ENCODE assay signal across 29 mouse cellular contexts in the genomic region with DNA sequence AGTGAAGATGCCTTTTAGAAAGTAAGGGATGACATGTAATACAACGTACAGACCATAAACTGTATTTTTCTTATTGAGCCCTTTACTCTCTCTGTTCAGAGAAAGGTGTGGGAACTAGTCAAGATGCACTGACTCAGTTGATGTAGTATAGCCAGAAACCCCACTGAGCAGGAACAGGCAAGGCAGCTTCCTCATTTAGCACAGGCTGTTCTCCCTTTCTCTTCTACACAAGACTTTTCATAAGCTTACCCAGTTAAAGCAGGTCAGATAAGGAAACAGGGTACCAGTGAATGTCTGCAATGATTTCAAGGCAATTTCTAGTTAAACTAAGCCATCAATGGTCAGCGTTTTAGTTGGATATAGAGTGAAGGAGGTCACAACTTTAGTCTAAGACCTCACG. TPM values are rescaled to one million over a fixed set of nuclear protein-coding genes. Genes with fewer than 3 reads are reported as not detected.
DNase-seq lines count a peak whose midpoint lies in the region; ATAC-seq lines count a peak whose summit lies in the region.
"Had no signal": no experiment of that assay in that cellular context is flagged by ENCODE, and none has a peak within 500 bp of the region (broad histone marks: within the 10 kb centered on the region; RNA-seq: fewer than 3 reads in every experiment).

No protein-coding gene starts in this region.

- no peak overlapping the region for H3K4me3 ChIP-seq in heart, embryonic 11.5 days (ENCODE audit: low read depth, low read length)
- no peak overlapping the region for H3K4me3 ChIP-seq in forebrain, embryonic 11.5 days (ENCODE audit: low read depth, low read length)
- H3K4me3 ChIP-seq: forebrain, embryonic 10.5 days; hindbrain, embryonic 13.5 days; stomach, embryonic 15.5 days had no signal

- no peak overlapping the region for H3K4me2 ChIP-seq in heart, embryonic 11.5 days
- no peak overlapping the region for H3K4me2 ChIP-seq in forebrain, embryonic 11.5 days (ENCODE audit: low read depth, low read length, severe bottlenecking)
- H3K4me2 ChIP-seq: hindbrain, embryonic 13.5 days; stomach, embryonic 15.5 days had no signal

- no peaks in the 10 kb centered on the region for H3K27me3 ChIP-seq in heart, embryonic 11.5 days (ENCODE audit: control insufficient read depth, insufficient read depth, low read length)
- no peaks in the 10 kb centered on the region for H3K27me3 ChIP-seq in forebrain, embryonic 11.5 days (ENCODE audit: control insufficient read depth, insufficient read depth, low read length)
- H3K27me3 ChIP-seq: hindbrain, embryonic 13.5 days; stomach, embryonic 15.5 days had no signal

- H3K36me3 ChIP-seq in heart, embryonic 11.5 days (ENCODE audit: control insufficient read depth, insufficient read depth, low read length) = no peaks in the 10 kb centered on the region
- no peaks in the 10 kb centered on the region for H3K36me3 ChIP-seq in forebrain, embryonic 11.5 days (ENCODE audit: control insufficient read depth, insufficient read depth, low read length)
- H3K36me3 ChIP-seq: forebrain, embryonic 10.5 days; hindbrain, embryonic 13.5 days; stomach, embryonic 15.5 days had no signal

- WGBS in heart, embryonic 11.5 days (ENCODE audit: insufficient replicate concordance) = 70% methylated on average over 3 of the region's 3 CpGs
- WGBS in forebrain, embryonic 11.5 days = 81% methylated on average over 3 of the region's 3 CpGs

- no peak overlapping the region for H3K9ac ChIP-seq in heart, embryonic 11.5 days (ENCODE audit: low read depth, low read length)
- H3K9ac ChIP-seq in forebrain, embryonic 11.5 days (ENCODE audit: low read length) = no peak overlapping the region
- H3K9ac ChIP-seq: hindbrain, embryonic 13.5 days; stomach, embryonic 15.5 days had no signal

- peak overlapping the region; percentile 75 for H3K27ac ChIP-seq in heart, embryonic 11.5 days (ENCODE audit: low read depth, low read length)
- no peak overlapping the region for H3K27ac ChIP-seq in forebrain, embryonic 11.5 days (ENCODE audit: low read depth, low read length)
- H3K27ac ChIP-seq: forebrain, embryonic 10.5 days; hindbrain, embryonic 13.5 days; stomach, embryonic 15.5 days had no signal

- no peaks in the 10 kb centered on the region for H3K4me1 ChIP-seq in heart, embryonic 11.5 days (ENCODE audit: control insufficient read depth, insufficient read depth, low read length)
- no peaks in the 10 kb centered on the region for H3K4me1 ChIP-seq in forebrain, embryonic 11.5 days (replicated peaks; ENCODE audit: control insufficient read depth, insufficient read depth, low read length)
- H3K4me1 ChIP-seq: forebrain, embryonic 10.5 days; hindbrain, embryonic 13.5 days; stomach, embryonic 15.5 days had no signal

- no peaks in the 10 kb centered on the region for H3K9me3 ChIP-seq in heart, embryonic 11.5 days (replicated peaks; ENCODE audit: control insufficient read depth, low read length)
- H3K9me3 ChIP-seq in forebrain, embryonic 11.5 days (ENCODE audit: control insufficient read depth, low read length) = no peaks in the 10 kb centered on the region
- H3K9me3 ChIP-seq: forebrain, embryonic 10.5 days; hindbrain, embryonic 13.5 days; stomach, embryonic 15.5 days had no signal

- no peak for ATAC-seq in heart, embryonic 11.5 days (replicated peaks; ENCODE audit: insufficient number of reproducible peaks, low FRiP score, low TSS enrichment)
- peak; percentile 39 to 63; a peak in 3 of 4 replicates for ATAC-seq in hematopoietic stem cell, adult 5-6 weeks (replicated peaks in 1 of 2; ENCODE audit: insufficient read depth in 1 of 2, low FRiP score in 2 of 2, low TSS enrichment in 1 of 2, low read depth in 1 of 2, poor library complexity in 2 of 2, severe bottlenecking in 2 of 2)
- peak; percentile 67 for ATAC-seq in megakaryocyte, adult 5-6 weeks (ENCODE audit: poor library complexity, severe bottlenecking)
- no peak for ATAC-seq in inflammation-experienced regulatory T-cells, adult 6 months
- ATAC-seq in forebrain, embryonic 11.5 days (replicated peaks; ENCODE audit: low FRiP score) = no peak
- ATAC-seq: midbrain, embryonic 16.5 days had no signal

- no peak for DNase-seq in heart, adult 11 months
- peak; percentile 89 for DNase-seq in MEL-GATA-1-ER (ENCODE audit: extremely low read depth, low read depth)
- no peak for DNase-seq in forebrain, embryonic 11.5 days (ENCODE audit: low spot score)
- DNase-seq in spleen, postnatal 14 days (ENCODE audit: low spot score in 2 of 2) = no peak
- DNase-seq: cerebellum, adult 11 months; cerebellum, postnatal 10 days; layer of hippocampus, postnatal 36 days; right cerebral cortex, postnatal 14 days; thymus, adult 18-20 months had no signal

RNA-seq across cellular contexts. Expression of gene Hbb-y, which starts 8.5 kb away (rescaled TPM):
- polyA plus RNA-seq in heart, embryonic 11.5 days (2014; fragmentation: Nextera tagmentation; extraction: Ambion mirVana) = 35,401 and 41,924 TPM in 2 replicates
- not detected in 2 replicates for total RNA-seq in hematopoietic stem cell, adult 5-6 weeks (2017)
- not detected in 2 replicates for total RNA-seq in megakaryocyte, adult 5-6 weeks (2015)
- total RNA-seq in megakaryocyte, adult 5-6 weeks (2017) = not detected in 2 replicates
- not detected for polyA plus RNA-seq in inflammation-experienced regulatory T-cells, adult 6 months (2017; shearing (Covaris generic))
- 10,747 and 11,615 TPM in 2 replicates for polyA plus RNA-seq in forebrain, embryonic 11.5 days (2014; fragmentation: Nextera tagmentation; extraction: Ambion mirVana)
- total RNA-seq: adrenal gland, adult 8-10 months; gastrocnemius, adult 18-20 months; layer of hippocampus, postnatal 36 days; left cerebral cortex, postnatal 36 days; liver, adult 2 months; megakaryocyte-erythroid progenitor cell, adult 5-6 weeks; neutrophil, adult 5-6 weeks had no signal
- polyA plus RNA-seq: gonadal fat pad, adult 2 months; large intestine, adult 2 months; liver, adult 2 months had no signal

RNA-seq across cellular contexts. Expression of gene Hbb-bh1, which starts 18.6 kb away (rescaled TPM):
- polyA plus RNA-seq in heart, embryonic 11.5 days (2014; fragmentation: Nextera tagmentation; extraction: Ambion mirVana) = 7,786 and 8,740 TPM in 2 replicates
- total RNA-seq in hematopoietic stem cell, adult 5-6 weeks (2017) = not detected in 2 replicates
- total RNA-seq in megakaryocyte, adult 5-6 weeks (2015) = not detected in 2 replicates
- total RNA-seq in megakaryocyte, adult 5-6 weeks (2017) = not detected in 2 replicates
- not detected for polyA plus RNA-seq in inflammation-experienced regulatory T-cells, adult 6 months (2017; shearing (Covaris generic))
- 2,356 and 2,804 TPM in 2 replicates for polyA plus RNA-seq in forebrain, embryonic 11.5 days (2014; fragmentation: Nextera tagmentation; extraction: Ambion mirVana)
- total RNA-seq: adrenal gland, adult 8-10 months; gastrocnemius, adult 18-20 months; layer of hippocampus, postnatal 36 days; left cerebral cortex, postnatal 36 days; liver, adult 2 months; megakaryocyte-erythroid progenitor cell, adult 5-6 weeks; neutrophil, adult 5-6 weeks had no signal
- polyA plus RNA-seq: gonadal fat pad, adult 2 months; heart, postnatal 0 days; large intestine, adult 2 months; liver, adult 2 months; midbrain, embryonic 16.5 days had no signal

RNA-seq across cellular contexts. Expression of gene Hbb-bh2, which starts 21.2 kb away (rescaled TPM):
- polyA plus RNA-seq in heart, embryonic 11.5 days (2014; fragmentation: Nextera tagmentation; extraction: Ambion mirVana) = 0.31 TPM in 1 of 2 replicates, not detected in the other
- total RNA-seq in hematopoietic stem cell, adult 5-6 weeks (2017) = not detected in 2 replicates
- total RNA-seq in megakaryocyte, adult 5-6 weeks (2015) = not detected in 2 replicates
- total RNA-seq in megakaryocyte, adult 5-6 weeks (2017) = not detected in 2 replicates
- polyA plus RNA-seq in inflammation-experienced regulatory T-cells, adult 6 months (2017; shearing (Covaris generic)) = not detected
- polyA plus RNA-seq in forebrain, embryonic 11.5 days (2014; fragmentation: Nextera tagmentation; extraction: Ambion mirVana) = not detected in 2 replicates
- total RNA-seq: adrenal gland, adult 8-10 months; gastrocnemius, adult 18-20 months; layer of hippocampus, postnatal 36 days; left cerebral cortex, postnatal 36 days; liver, adult 2 months; megakaryocyte-erythroid progenitor cell, adult 5-6 weeks; neutrophil, adult 5-6 weeks had no signal
- polyA plus RNA-seq: embryonic facial prominence, embryonic 14.5 days; gonadal fat pad, adult 2 months; heart, postnatal 0 days; hindbrain, embryonic 13.5 days; intestine, embryonic 14.5 days; kidney, embryonic 16.5 days; large intestine, adult 2 months; liver, adult 2 months; midbrain, embryonic 16.5 days; stomach, embryonic 15.5 days had no signal

RNA-seq across cellular contexts. Expression of gene Olfr66, which starts 24.5 kb away (rescaled TPM):
- not detected in 2 replicates for polyA plus RNA-seq in heart, embryonic 11.5 days (2014; fragmentation: Nextera tagmentation; extraction: Ambion mirVana)
- not detected in 2 replicates for total RNA-seq in hematopoietic stem cell, adult 5-6 weeks (2017)
- not detected in 2 replicates for total RNA-seq in megakaryocyte, adult 5-6 weeks (2015)
- not detected in 2 replicates for total RNA-seq in megakaryocyte, adult 5-6 weeks (2017)
- not detected for polyA plus RNA-seq in inflammation-experienced regulatory T-cells, adult 6 months (2017; shearing (Covaris generic))
- polyA plus RNA-seq in forebrain, embryonic 11.5 days (2014; fragmentation: Nextera tagmentation; extraction: Ambion mirVana) = not detected in 2 replicates
- total RNA-seq: adrenal gland, adult 8-10 months; gastrocnemius, adult 18-20 months; layer of hippocampus, postnatal 36 days; left cerebral cortex, postnatal 36 days; liver, adult 2 months; megakaryocyte-erythroid progenitor cell, adult 5-6 weeks had no signal
- polyA plus RNA-seq: embryonic facial prominence, embryonic 14.5 days; forebrain, embryonic 10.5 days; gonadal fat pad, adult 2 months; heart, postnatal 0 days; hindbrain, embryonic 13.5 days; intestine, embryonic 14.5 days; kidney, embryonic 16.5 days; large intestine, adult 2 months; liver, adult 2 months; midbrain, embryonic 16.5 days; stomach, embryonic 15.5 days had no signal

RNA-seq across cellular contexts. Expression of gene Olfr64, which starts 32.8 kb away (rescaled TPM):
- polyA plus RNA-seq in heart, embryonic 11.5 days (2014; fragmentation: Nextera tagmentation; extraction: Ambion mirVana) = not detected in 2 replicates
- not detected in 2 replicates for total RNA-seq in hematopoietic stem cell, adult 5-6 weeks (2017)
- total RNA-seq in megakaryocyte, adult 5-6 weeks (2015) = not detected in 2 replicates
- total RNA-seq in megakaryocyte, adult 5-6 weeks (2017) = not detected in 2 replicates
- polyA plus RNA-seq in inflammation-experienced regulatory T-cells, adult 6 months (2017; shearing (Covaris generic)) = not detected
- polyA plus RNA-seq in forebrain, embryonic 11.5 days (2014; fragmentation: Nextera tagmentation; extraction: Ambion mirVana) = not detected in 2 replicates
- total RNA-seq: adrenal gland, adult 8-10 months; gastrocnemius, adult 18-20 months; layer of hippocampus, postnatal 36 days; left cerebral cortex, postnatal 36 days; liver, adult 2 months; megakaryocyte-erythroid progenitor cell, adult 5-6 weeks; neutrophil, adult 5-6 weeks had no signal
- polyA plus RNA-seq: embryonic facial prominence, embryonic 14.5 days; forebrain, embryonic 10.5 days; gonadal fat pad, adult 2 months; heart, postnatal 0 days; hindbrain, embryonic 13.5 days; intestine, embryonic 14.5 days; kidney, embryonic 16.5 days; large intestine, adult 2 months; liver, adult 2 months; midbrain, embryonic 16.5 days; stomach, embryonic 15.5 days had no signal

Comparison
In these comparisons a context has a peak if more than half of its experiments do, and no peak if none do; other contexts are left out.
1. ATAC-seq: peak in hematopoietic stem cell, adult 5-6 weeks (2 of 2) and megakaryocyte, adult 5-6 weeks (single experiment); none in heart, embryonic 11.5 days (single experiment), inflammation-experienced regulatory T-cells, adult 6 months (single experiment) and forebrain, embryonic 11.5 days (single experiment).
2. RNA of gene Hbb-y, which starts 8.5 kb away (polyA plus RNA-seq): 35,401 to 41,924 TPM in heart, embryonic 11.5 days and 10,747 to 11,615 TPM in forebrain, embryonic 11.5 days; not detected in inflammation-experienced regulatory T-cells, adult 6 months; every median in the first group is over 1,000 times any median in the second.
3. RNA of gene Hbb-bh1, which starts 18.6 kb away (polyA plus RNA-seq): 7,786 to 8,740 TPM in heart, embryonic 11.5 days and 2,356 to 2,804 TPM in forebrain, embryonic 11.5 days; not detected in inflammation-experienced regulatory T-cells, adult 6 months; every median in the first group is over 1,000 times any median in the second.